Mouse (Mus musculus) kidney, embryonic 16.5 days (tissue): ENCODE results near the gene Fam126b. TPM values are rescaled to one million over a fixed set of nuclear protein-coding genes. Genes with fewer than 3 reads are reported as not detected.

Experiments used
- polyA plus RNA-seq: library from polyadenylated mRNA; unstranded; fragments of >200 nt; fragmentation: Nextera tagmentation; extraction: Ambion mirVana; gene quantifications from 2 replicates; pipeline ENCODE4 v1.2.1, GENCODE M21; 2015

Gene Fam126b
- polyA plus RNA-seq, 1 experiment from 2014 or later = 10.1 TPM

Other genes starting within 250 kb of the Fam126b start
- 350 and 352 TPM in 2 replicates for gene Bzw1, start 193.4 kb downstream of the Fam126b start, polyA plus RNA-seq
- 191 and 204 TPM in 2 replicates for gene Clk1, start 162.3 kb downstream of the Fam126b start, polyA plus RNA-seq
- gene Nif3l1, start 141.2 kb downstream of the Fam126b start, polyA plus RNA-seq = 51.9 and 52.2 TPM in 2 replicates
- gene Ppil3, start 140.8 kb downstream of the Fam126b start, polyA plus RNA-seq = 55.6 and 60.6 TPM in 2 replicates
- 30.6 and 31.3 TPM in 2 replicates for gene Orc2, start 81.2 kb downstream of the Fam126b start, polyA plus RNA-seq
- gene Ndufb3, start 61 bp upstream of the Fam126b start, polyA plus RNA-seq = 161 and 167 TPM in 2 replicates
- not detected in 2 replicates for gene Als2cr12, start 109.7 kb upstream of the Fam126b start, polyA plus RNA-seq
- gene Cflar, start 125.2 kb upstream of the Fam126b start, polyA plus RNA-seq = 41.3 and 45.0 TPM in 2 replicates
- gene Casp8, start 209.1 kb upstream of the Fam126b start, polyA plus RNA-seq = 42.1 and 44.1 TPM in 2 replicates